Mouse (Mus musculus): ENCODE measurements around the gene Pyroxd1.
"Not testable (repeated sequence)": the region's sequence is repeated elsewhere in the genome, so short reads cannot be mapped to it uniquely, and the experiment has no call there.

Pyroxd1 gene

GRCm38 (mm10) chr6:142345440-142346038 is at the start of gene Pyroxd1:
Pyroxd1 (plus strand) TSS chr6:142345654.
- peak; percentile 86 to 87 for DNase-seq (ENCODE audit: low spot score in 2 of 2)

DNA sequence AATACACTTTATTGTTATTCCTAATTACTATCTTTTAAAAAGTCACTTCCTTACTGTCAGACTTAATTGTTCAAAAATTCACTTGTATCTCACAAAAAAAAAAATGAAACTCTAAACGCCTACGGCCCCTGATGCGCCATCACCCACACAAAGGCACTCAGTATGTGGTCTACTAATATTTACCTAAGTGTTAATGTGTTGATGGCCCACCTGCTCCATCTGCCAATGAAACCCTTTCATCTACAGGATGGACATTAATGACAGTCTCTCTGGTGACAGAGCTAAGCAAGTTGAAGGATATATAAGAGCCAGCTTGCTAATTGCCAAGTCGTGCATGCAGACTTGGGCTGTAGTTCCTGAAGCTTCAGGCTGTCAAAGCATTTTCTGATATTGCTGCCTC is 47.4 kb upstream of the Pyroxd1 start, which contains the start of gene Iapp:
TSS of gene Iapp (plus strand) at position 326 of the 400 bp plus-strand sequence.
- no peak for DNase-seq (ENCODE audit: low spot score in 2 of 2)

DNA sequence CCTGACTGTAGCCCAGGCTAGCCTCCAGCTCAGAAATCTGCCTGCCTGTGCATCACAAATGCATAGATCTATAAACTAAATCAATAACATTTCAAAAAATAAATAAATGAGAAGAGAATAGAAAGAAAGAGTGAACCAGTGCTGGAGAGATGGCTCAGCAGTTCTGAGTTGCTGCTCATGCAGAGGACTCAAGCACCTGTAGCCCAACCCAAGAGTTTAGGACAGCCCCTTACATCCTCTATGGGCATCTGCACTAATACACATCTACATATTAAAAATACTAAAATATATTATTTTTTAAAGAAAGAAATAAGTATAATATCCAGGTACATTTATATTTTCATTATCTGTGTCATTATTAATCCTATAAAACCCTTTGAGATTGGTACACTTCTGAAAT is 40.4 kb upstream of the Pyroxd1 start:
- DNase-seq (ENCODE audit: low spot score in 2 of 2), result no peak

- no peak for DNase-seq (ENCODE audit: low spot score in 2 of 2)
These were observed 31.2 kb upstream of the Pyroxd1 start for GRCm38 (mm10) chr6:142314285-142314684.

- no peak for DNase-seq (ENCODE audit: low spot score in 2 of 2)
These were observed 28.3 kb upstream of the Pyroxd1 start for GRCm38 (mm10) chr6:142317106-142317505.

DNA sequence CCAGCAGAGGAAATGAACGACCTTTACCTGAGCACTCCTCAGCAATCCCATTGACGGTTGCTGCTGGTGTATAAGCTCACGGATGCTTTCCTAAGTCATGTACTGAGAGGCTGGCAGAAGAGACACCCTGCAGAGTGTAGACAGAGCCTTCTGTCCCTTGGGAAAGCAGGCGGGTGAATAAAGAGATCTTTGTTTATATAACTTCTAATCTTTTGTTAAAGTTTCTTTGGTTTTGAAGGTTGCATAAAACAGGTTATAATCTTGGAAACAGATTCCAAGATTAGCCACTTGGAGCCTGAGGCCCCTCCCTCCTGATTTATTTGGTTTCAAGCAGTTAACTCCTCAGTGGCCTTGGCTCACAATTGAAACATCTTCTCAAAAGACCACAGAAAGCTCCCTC is 22.6 kb upstream of the Pyroxd1 start, which contains the start of gene Slco1a5:
TSS of gene Slco1a5 (minus strand) at position 101 of the 400 bp plus-strand sequence.
- no peak for DNase-seq (ENCODE audit: low spot score in 2 of 2)

- DNase-seq (ENCODE audit: low spot score in 2 of 2), result no peak
These were observed 18.9 kb upstream of the Pyroxd1 start for GRCm38 (mm10) chr6:142326598-142326997.

- DNase-seq (ENCODE audit: low spot score in 2 of 2), result no peak
These were observed 16.3 kb upstream of the Pyroxd1 start for GRCm38 (mm10) chr6:142329201-142329600.

DNA sequence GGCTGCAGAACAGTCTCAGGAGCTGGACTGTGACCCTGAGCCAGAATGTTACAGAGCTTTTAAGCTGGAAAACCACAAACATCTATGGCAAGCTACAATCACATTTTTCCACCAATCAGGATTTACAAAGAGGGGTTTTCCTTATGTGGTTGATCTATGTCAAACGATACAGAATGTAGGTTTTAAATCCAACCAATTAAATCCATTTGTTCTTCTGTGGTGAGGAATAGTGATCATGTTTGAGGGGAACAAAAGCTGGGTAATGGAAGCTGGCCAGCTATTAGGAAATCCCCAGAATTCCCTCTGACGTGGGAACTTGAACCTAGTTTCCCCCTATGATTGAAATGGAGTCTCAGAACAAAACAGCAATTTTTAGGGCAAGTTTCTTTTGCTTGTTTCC is 6.5 kb upstream of the Pyroxd1 start:
- DNase-seq (ENCODE audit: low spot score in 2 of 2), result no peak

GRCm38 (mm10) chr6:142339576-142339975 is 5.9 kb upstream of the Pyroxd1 start:
- DNase-seq (ENCODE audit: low spot score in 2 of 2), result no peak

DNA sequence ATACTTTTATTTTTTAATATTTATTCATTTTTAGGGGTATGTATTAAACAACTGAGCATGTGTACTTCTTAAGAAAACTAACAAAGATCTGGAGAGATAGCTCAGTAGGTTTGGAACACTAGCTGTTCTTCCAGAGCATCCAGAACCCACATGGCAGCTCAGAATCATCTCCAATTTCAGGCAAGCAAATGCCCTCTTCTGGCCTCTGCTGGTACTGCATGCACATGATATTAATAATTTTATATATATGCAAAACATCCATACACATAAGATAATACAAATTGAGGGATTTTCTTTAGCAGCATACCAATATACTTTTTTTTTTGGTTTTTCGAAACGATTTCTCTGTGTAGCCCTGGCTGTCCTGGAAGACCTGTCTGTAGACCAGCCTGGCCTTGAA is 1.9 kb upstream of the Pyroxd1 start:
- peak in 1 of 2 experiments; percentile 29 for DNase-seq (ENCODE audit: low spot score in 2 of 2)

DNA sequence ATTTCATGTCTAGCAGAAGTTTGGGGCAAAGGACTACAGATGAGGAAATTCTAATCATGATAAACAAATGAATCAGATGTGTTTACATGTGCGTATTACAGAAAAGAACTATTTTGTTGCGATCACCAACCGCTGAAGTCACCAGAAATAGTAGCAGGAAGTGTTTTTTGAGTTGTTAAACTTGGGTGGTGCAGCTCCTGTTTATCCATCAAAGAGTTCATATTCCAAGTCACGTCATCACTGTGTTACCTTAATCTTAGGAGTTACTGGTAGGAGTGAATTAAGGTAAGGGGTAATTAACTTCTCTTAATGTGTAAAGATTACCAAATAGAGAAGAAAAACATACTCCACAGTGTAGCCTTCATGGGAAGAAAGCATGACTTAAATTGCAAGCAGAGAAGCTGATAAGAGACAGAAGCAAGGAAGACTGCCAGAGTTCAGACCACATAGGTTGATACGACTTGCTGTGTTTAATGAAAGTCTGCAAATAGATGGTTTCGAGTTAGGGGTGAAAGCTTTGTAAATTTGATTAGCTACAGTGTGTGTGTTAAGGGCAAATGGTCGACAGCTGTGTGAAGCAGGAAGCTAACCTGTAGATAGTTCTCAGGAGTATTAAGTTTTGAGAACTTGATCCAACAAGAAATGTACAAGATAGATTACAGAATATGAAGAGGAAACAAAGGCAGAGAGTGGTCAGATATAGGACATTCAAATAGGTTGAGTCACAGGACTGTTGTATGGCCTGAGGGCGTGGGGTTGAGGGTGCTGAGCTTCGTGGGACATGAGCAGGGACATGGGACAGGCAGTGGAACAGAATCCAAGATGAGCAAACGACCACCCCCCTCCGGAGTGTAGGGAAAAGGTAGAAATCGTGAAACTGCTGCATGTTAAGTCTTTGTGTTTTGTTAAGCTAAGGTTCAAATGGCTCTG is 992 bp downstream of the Pyroxd1 start:
- DNase-seq (ENCODE audit: low spot score in 2 of 2), result no peak

DNA sequence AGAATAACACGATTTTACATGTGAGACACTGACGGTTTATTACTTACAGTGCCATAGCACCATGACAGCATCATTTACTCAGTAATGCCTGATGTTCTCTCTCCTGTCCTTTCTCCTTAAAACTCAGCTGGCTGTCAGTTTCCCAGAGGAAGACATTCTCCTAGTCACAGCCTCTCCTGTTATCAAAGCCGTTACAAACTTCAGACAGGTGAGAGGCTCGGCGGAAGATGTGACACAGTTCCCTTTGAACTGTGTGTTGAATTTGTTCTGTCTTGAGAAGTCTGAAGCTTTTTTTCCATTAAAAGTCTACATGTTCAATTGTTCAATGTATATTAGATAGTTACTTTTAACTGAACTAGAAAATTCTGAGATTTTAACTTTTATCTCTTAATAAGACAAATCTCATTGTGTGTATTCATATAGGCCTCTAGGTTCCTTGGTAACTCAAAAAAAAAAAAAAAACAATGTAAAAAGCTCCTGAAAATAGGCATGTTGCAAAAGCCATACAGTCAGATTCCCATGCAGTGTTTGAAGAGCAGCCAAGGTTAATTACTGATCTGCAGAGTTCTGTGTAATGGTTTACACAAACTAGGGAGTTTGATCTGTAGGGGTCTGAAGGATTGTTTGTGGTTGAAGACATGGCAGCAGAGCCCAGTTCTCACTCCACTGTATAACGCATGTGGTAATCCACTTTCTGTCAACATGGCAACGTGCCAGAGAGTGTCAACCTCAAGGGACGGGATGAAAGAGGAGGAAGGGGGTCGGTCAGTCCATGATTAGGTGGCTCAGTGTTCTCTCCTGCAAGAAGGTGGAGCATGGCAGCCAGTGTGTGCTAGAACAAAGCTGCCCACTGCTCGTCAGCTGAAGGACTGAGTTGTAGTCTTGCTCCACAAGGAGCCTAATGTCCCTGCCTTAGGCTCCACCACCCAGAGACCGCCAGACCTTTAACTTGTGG is 2.3 kb downstream of the Pyroxd1 start:
- DNase-seq (ENCODE audit: low spot score in 2 of 2), result no peak

- not testable (repeated sequence) for DNase-seq (ENCODE audit: low spot score in 2 of 2)
These were observed 6.6 kb downstream of the Pyroxd1 start for GRCm38 (mm10) chr6:142352099-142352498.

- no peak for DNase-seq (ENCODE audit: low spot score in 2 of 2)
These were observed 11.7 kb downstream of the Pyroxd1 start for GRCm38 (mm10) chr6:142357106-142357505.

DNA sequence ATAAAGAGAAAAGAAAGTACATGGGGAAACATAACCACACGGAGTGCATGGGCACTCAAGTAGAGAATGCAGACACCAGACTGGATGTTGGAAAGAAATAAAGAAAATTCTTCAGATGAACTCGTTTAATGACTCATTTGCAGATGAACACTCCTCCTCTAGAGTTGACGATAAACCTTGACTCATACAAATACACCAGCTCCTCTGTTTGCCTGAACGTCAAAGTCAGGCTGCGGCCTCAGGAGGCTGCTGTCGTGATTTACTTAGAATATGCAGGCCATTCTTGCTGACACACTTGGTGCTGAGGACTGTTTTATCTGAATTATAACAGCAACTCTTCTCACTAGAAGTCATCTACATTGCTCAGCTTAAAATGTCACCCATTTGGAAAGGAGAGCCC is 16.6 kb downstream of the Pyroxd1 start:
- DNase-seq (ENCODE audit: low spot score in 2 of 2), result no peak

- no peak for DNase-seq (ENCODE audit: low spot score in 2 of 2)
These were observed 17.6 kb downstream of the Pyroxd1 start for GRCm38 (mm10) chr6:142363019-142363576.

- no peak for DNase-seq (ENCODE audit: low spot score in 2 of 2)
These were observed 20.5 kb downstream of the Pyroxd1 start for GRCm38 (mm10) chr6:142365742-142366472.

- no peak for DNase-seq (ENCODE audit: low spot score in 2 of 2)
These were observed 21.1 kb downstream of the Pyroxd1 start for GRCm38 (mm10) chr6:142366473-142367018.

GRCm38 (mm10) chr6:142367565-142367964 is 22.1 kb downstream of the Pyroxd1 start:
- no peak for DNase-seq (ENCODE audit: low spot score in 2 of 2)
